Mouse (Mus musculus): ENCODE measurements at regions not wholly inside any gene's neighbourhood (a gene's known extent, or its start where the extent isn't known, plus 50 kb on each side); places are given as distances from the start of the nearest gene placed in this dataset.
A peak's percentile ranks its signal among the peaks of the same experiment; 100 is the strongest.

- DNase-seq (ENCODE audit: low spot score in 2 of 2), result no peak
Measured at GRCm38 (mm10) chr1:137927953-137928352, 247.6 kb downstream of the Ptprc start.

GRCm38 (mm10) chr1:137926326-137926725 lies 249.2 kb downstream of the Ptprc start:
- no peak for DNase-seq (ENCODE audit: low spot score in 2 of 2)

GRCm38 (mm10) chr1:137924156-137924555 lies 251.4 kb downstream of the Ptprc start:
- no peak for DNase-seq (ENCODE audit: low spot score in 2 of 2)

DNA sequence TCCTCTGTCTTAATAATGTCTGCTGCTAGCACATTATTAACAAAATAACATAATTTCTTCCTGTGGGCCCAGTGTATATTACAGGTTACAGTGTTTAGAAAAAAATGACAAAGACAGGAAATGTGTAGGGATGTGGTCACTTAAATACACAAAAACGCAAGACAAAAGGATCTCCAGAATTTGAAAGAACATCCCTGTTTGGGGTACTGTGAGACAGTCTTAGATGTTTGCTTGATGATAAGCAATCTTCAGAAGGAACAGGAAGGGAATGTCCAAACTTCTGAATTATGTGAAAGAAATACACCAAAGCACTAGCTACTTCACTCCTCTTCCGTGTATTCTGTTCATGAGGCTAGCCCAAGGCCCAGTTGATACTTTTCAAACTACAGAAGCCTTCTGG lies 251.8 kb downstream of the Ptprc start:
- no peak for DNase-seq (ENCODE audit: low spot score in 2 of 2)

- DNase-seq (ENCODE audit: low spot score in 2 of 2), result peak; percentile 34 to 67
Measured at GRCm38 (mm10) chr1:137922769-137923168, 252.7 kb downstream of the Ptprc start.

- DNase-seq (ENCODE audit: low spot score in 2 of 2), result no peak
Measured at GRCm38 (mm10) chr1:137921592-137921991, 253.9 kb downstream of the Ptprc start.

DNA sequence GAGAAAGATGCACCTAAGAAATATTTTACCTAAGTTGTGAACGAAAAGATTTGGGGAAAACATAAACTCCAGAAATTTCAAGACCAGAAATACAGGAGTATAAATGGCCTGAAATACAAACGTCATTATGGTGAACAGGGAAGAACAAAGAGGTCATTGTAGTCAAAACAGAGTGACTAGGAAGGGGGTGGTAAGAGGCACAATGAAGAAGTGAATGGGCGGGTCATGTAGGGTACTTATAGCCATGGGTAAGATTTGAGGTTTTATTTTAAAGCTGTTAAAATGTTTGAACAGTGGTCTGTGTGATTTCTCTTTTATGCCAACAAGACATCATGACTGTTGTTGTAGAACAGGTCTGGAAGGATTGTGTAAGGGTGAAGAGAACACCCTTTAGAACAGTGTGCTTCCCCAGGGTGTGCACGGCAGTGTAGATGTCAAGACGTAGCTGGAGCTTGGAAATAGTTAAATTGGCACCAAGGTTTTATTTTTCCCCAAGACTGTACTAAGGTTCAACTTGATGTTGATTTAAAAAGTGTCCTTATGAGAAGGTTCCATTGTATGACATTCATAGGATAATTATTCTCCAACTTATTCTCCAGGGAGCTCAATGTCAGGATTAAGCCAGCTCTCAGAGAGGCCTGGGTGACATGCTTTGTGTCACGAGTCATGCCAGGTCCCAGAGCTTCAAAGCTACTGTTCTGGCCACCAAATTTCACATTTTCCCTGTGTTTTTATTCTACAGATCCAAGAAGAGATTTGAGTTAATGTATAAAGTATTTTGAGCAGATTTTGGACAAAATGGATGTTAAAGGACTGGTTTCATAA lies 255.6 kb downstream of the Ptprc start:
- DNase-seq (ENCODE audit: low spot score in 2 of 2), result no peak

GRCm38 (mm10) chr1:137917449-137917848 lies 258.1 kb downstream of the Ptprc start:
- DNase-seq (ENCODE audit: low spot score in 2 of 2), result peak in 1 of 2 experiments; percentile 22

- no peak for DNase-seq (ENCODE audit: low spot score in 2 of 2)
Measured at GRCm38 (mm10) chr1:137906883-137907282, 268.6 kb downstream of the Ptprc start.

- DNase-seq (ENCODE audit: low spot score in 2 of 2), result no peak
Measured at GRCm38 (mm10) chr1:137906477-137906876, 269.0 kb downstream of the Ptprc start.

- no peak for DNase-seq (ENCODE audit: low spot score in 2 of 2)
Measured at GRCm38 (mm10) chr1:137905566-137905965, 269.9 kb downstream of the Ptprc start.

GRCm38 (mm10) chr1:137903351-137903750 lies 272.2 kb downstream of the Ptprc start:
- no peak for DNase-seq (ENCODE audit: low spot score in 2 of 2)

- no peak for DNase-seq (ENCODE audit: low spot score in 2 of 2)
Measured at GRCm38 (mm10) chr1:137902859-137903258, 272.6 kb downstream of the Ptprc start.

- no peak for DNase-seq (ENCODE audit: low spot score in 2 of 2)
Measured at GRCm38 (mm10) chr1:137901996-137902395, 273.5 kb downstream of the Ptprc start.

GRCm38 (mm10) chr1:137901211-137901610 lies 274.3 kb downstream of the Ptprc start:
- no peak for DNase-seq (ENCODE audit: low spot score in 2 of 2)

DNA sequence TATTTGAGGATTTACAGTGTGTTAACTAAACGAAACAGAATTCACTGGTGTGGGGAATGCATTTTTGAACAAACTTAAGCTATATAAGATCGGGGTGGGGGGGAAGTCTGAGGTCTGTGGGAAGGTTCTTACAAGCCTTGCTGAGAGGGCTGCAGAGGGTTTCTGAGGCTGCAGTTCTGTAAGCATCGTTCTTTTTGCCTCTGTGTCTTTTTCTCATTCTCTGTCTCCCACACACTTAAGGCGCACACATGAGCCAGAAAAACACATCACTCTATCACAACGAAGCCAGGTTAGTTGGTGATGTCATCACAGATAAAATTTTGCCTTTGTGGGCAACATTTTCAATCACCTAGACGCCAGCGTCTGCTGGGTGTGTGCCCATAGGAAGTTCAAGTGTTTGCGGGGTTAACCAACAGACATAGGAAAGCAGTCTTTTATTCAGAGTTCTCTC lies 274.9 kb downstream of the Ptprc start:
- DNase-seq (ENCODE audit: low spot score in 2 of 2), result no peak

- peak in 1 of 2 experiments; percentile 15 for DNase-seq (ENCODE audit: low spot score in 2 of 2)
Measured at GRCm38 (mm10) chr1:137899916-137900601, 275.4 kb downstream of the Ptprc start.

DNA sequence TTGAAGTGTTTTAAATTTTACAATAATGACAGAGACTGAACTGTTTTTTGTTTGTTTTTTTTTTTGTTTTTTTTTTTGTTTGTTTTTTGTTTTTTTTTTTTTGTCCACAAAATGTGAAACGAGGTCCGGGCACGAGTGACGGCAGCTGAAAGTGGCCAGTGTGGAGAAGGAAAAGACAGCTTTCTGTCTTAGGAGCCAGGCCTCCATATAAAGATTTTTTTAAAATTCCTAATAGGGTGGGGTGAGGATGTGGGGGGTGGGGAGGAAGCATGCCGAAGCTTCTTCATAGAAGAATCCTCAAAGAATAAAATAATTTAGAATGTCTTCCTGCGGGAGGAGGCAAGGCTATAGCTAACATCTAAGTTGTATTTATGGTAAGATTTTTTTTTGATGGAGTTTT lies 276.2 kb downstream of the Ptprc start:
- DNase-seq (ENCODE audit: low spot score in 2 of 2), result no peak

DNA sequence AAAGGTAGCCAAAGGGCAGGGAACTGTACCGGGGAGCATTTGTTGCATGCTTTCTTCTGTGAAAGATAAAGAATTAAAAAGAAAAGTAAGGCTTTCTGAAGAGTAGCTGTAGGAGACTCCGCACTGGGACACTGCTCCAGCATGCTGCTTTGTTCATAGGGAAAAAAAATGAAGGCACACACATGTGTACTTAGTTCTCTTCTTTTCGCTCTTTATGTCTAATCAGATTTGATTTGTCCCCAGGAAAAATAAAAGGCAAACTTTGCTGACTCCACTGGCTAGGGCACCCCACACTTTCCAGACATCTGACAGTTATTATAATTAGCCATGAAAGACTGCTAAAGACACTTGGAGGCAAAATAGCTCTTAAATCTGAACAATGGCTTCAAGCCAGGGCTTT lies 276.6 kb downstream of the Ptprc start:
- no peak for DNase-seq (ENCODE audit: low spot score in 2 of 2)

DNA sequence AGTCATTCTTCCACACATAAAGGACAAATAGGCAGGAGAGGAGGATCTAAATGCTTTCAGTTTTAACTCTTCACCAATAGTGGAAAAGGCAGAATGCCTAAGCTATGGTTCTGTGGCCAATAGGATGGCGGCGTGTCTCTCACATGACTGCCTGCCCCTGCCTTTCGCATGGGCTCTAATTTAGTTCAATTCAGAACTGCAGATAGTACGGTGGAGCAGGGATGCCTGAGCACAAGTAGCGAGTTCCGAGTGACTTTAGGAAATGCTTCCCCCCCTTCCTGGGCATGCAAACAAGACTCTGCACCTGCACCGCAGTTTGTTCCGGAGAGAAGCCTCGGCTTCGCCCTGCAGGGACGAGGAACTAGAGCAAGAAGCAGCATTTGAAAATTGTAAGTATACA lies 277.1 kb downstream of the Ptprc start:
- DNase-seq (ENCODE audit: low spot score in 2 of 2), result peak; percentile 69 to 77

GRCm38 (mm10) chr1:137881656-137882055 lies 293.9 kb downstream of the Ptprc start:
- no peak for DNase-seq (ENCODE audit: low spot score in 2 of 2)

- no peak for DNase-seq (ENCODE audit: low spot score in 2 of 2)
Measured at GRCm38 (mm10) chr1:137874361-137874760, 301.1 kb downstream of the Ptprc start.

DNA sequence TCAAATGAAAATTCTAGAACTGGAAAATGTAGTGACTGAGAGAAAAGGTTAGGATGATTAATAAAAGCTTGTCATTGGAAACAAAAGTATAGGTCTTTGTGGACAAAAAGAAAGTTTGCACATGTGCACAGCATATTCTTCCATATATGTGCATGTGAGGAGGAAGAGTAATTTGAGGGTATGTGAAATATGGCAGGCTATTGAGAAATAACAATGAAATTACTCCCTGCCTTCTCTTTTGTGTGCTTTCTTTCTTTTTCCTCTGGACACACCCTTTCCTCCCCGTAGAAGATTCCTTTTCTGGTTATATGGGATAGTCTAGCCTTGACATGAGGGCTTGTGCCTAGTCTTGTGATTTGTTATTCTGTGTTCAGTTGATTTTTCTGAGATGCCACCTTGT lies 301.9 kb downstream of the Ptprc start:
- DNase-seq (ENCODE audit: low spot score in 2 of 2), result no peak
